Mouse (Mus musculus): Measurements from ENCODE around the gene Zdhhc24.

DNA sequence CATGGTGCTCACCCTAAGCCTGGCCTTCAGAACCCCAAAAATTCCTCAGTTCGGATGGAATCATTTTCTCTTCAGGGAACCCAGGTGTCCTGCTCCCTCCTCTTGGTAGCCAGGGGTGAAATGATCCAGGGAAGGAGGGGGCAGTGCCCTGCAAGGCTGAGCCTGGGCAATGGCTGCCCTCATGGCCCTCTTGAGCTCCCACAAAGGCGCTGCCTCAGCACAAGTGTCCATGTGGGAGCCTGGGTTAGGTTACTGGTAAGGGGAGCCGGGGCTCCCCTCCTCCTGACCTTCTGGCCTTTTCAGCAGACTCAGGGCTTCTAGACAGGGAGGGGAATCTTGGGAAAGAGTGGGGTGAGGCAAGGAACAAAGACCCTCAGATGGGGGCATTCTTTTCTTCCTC is 1.7 kb upstream of the Zdhhc24 start:
- TF ChIP-seq CTCF (IDR thresholded peaks at IDR 0.05; ENCODE audit: low read depth) (no peak), EP300 (IDR thresholded peaks at IDR 0.05; ENCODE audit: low read depth) (no peak)
